Mouse (Mus musculus) heart, embryonic 12.5 days (tissue): ENCODE data around the gene Cxcl15. TPM values are rescaled to one million over a fixed set of nuclear protein-coding genes. Genes with fewer than 3 reads are reported as not detected.
"Not testable (repeated sequence)": the region's sequence is repeated elsewhere in the genome, so short reads cannot be mapped to it uniquely, and the experiment has no call there.

Experiments used
- ATAC-seq: fragments of 200-750 bp; cut with Nextera tagmentation; 2 replicates; pipeline ENCODE4 v1.8.0; 2017; ENCODE audit warnings: moderate TSS enrichment, moderate library complexity; ENCODE audit not compliant: insufficient number of reproducible peaks, low FRiP score
- H3K27ac ChIP-seq: fragments of 300-500 bp; sonication (generic); 2 replicates; pipeline ENCODE4 v1.5.1; 2016; ENCODE audit warnings: mild to moderate bottlenecking, moderate library complexity; ENCODE audit not compliant: poor library complexity, severe bottlenecking
- H3K27me3 ChIP-seq: fragments of 300-500 bp; sonication (generic); replicated peaks from 2 replicates; pipeline ENCODE4 v1.6.1; 2016; ENCODE audit warnings: mild to moderate bottlenecking, moderate library complexity
- H3K36me3 ChIP-seq: fragments of 300-500 bp; sonication (generic); 2 replicates; pipeline ENCODE4 v1.6.1; 2016; ENCODE audit warnings: mild to moderate bottlenecking, moderate library complexity
- H3K4me1 ChIP-seq: fragments of 300-500 bp; sonication (generic); replicated peaks from 2 replicates; pipeline ENCODE4 v1.6.1; 2016; ENCODE audit warnings: mild to moderate bottlenecking
- H3K4me2 ChIP-seq: fragments of 300-500 bp; sonication (generic); 2 replicates; pipeline ENCODE4 v1.6.1; 2016; ENCODE audit warnings: mild to moderate bottlenecking, moderate library complexity
- H3K4me3 ChIP-seq: fragments of 300-500 bp; sonication (generic); 2 replicates; pipeline ENCODE4 v1.5.1; 2016; ENCODE audit warnings: mild to moderate bottlenecking
- H3K9ac ChIP-seq: fragments of 300-500 bp; sonication (generic); 2 replicates; pipeline ENCODE4 v1.6.1; 2016; ENCODE audit warnings: mild to moderate bottlenecking, moderate library complexity
- H3K9me3 ChIP-seq: fragments of 300-500 bp; sonication (generic); replicated peaks from 2 replicates; pipeline ENCODE4 v1.6.1; 2016; ENCODE audit warnings: mild to moderate bottlenecking, moderate library complexity
- WGBS: fragments of 180-500 bp; shearing (Covaris S2); methylation state at CpG from one replicate; pipeline ENCODE4 v1.1.7; 2016; 5-methylcytosine and 5-hydroxymethylcytosine counted together
- polyA plus RNA-seq: library from polyadenylated mRNA; unstranded; fragments of >200 nt; fragmentation: Nextera tagmentation; extraction: Ambion mirVana; gene quantifications from 2 replicates; pipeline ENCODE4 v1.2.1, GENCODE M21; 2016

Cxcl15 gene
- polyA plus RNA-seq, 1 experiment from 2014 or later = not detected

DNA sequence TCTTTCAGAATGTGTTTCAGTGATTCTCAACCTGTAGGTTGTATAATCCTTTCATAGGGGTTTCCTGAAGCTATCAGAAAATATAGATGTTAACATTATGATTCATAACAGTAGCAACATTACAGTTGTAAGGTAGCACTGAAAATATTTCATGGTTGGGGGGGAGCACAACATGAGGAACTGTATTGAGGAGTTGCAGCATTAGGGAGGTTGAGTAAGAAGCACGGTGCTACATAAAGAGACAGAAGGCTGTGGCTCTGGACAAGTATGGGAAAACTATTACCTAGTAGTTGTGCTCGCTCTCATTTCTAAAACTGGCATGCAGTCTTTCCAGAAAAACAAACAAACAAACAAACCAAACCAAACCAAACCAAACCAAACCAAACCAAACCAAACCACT, 1.1 kb downstream of the Cxcl15 start:
- H3K9ac ChIP-seq, H3K27me3 ChIP-seq, H3K4me2 ChIP-seq, H3K4me3 ChIP-seq, H3K27ac ChIP-seq, H3K4me1 ChIP-seq, ATAC-seq, H3K9me3 ChIP-seq, H3K36me3 ChIP-seq: not testable (repeated sequence)
- WGBS = 82% methylated on average over 2 of the region's 2 CpGs

DNA sequence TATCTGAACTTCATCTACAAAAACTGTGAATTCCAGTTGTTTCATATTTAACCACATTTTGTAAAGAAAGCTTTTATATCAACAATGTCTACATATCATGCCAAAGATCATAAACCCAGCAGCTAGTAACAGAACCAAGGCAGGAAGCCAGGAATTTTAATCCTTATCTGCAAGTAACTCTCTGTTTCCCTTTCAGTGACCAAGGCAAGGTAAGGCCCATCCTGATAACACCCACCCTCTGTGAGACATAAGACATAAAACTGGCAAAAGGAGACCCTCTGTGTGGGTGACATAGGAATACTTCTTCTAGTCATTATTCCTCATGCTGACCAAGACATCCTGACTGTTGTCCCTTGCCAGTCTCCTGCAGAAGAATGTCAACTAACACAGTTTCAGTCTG, 10.2 kb downstream of the Cxcl15 start:
- no peak overlapping the region for H3K9ac ChIP-seq
- no peaks in the 10 kb centered on the region for H3K27me3 ChIP-seq
- no peaks in the 10 kb centered on the region for H3K9me3 ChIP-seq
- ATAC-seq = no peak
- no peaks in the 10 kb centered on the region for H3K4me1 ChIP-seq
- no peak overlapping the region for H3K4me3 ChIP-seq
- H3K4me2 ChIP-seq = no peak overlapping the region
- no peaks in the 10 kb centered on the region for H3K36me3 ChIP-seq
- no peak overlapping the region for H3K27ac ChIP-seq

DNA sequence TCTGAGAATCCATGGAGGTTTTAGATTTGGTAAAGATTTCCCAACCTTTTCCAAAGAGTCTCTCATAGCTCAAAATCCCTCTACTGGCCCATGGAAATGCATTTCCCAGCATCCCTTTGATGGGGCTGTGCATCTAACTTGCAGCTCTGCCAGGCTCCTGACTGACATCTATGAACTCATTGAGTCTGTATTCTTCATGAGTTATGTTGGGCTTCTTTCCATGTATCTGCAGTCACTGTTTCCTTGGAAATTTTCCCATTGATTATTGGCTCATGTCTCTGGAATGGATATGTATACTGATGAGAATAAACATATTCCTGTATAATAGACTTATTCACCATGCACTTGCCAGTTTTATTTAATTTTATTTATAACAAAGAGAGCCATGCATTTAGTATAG, 11.7 kb downstream of the Cxcl15 start:
- Histone ChIP-seq H3K27ac (no peak overlapping the region), H3K4me1 (no peaks in the 10 kb centered on the region), H3K36me3 (no peaks in the 10 kb centered on the region), H3K9me3 (no peaks in the 10 kb centered on the region), H3K4me3 (no peak overlapping the region), H3K9ac (no peak overlapping the region), H3K27me3 (no peaks in the 10 kb centered on the region), H3K4me2 (no peak overlapping the region)
- ATAC-seq = no peak

DNA sequence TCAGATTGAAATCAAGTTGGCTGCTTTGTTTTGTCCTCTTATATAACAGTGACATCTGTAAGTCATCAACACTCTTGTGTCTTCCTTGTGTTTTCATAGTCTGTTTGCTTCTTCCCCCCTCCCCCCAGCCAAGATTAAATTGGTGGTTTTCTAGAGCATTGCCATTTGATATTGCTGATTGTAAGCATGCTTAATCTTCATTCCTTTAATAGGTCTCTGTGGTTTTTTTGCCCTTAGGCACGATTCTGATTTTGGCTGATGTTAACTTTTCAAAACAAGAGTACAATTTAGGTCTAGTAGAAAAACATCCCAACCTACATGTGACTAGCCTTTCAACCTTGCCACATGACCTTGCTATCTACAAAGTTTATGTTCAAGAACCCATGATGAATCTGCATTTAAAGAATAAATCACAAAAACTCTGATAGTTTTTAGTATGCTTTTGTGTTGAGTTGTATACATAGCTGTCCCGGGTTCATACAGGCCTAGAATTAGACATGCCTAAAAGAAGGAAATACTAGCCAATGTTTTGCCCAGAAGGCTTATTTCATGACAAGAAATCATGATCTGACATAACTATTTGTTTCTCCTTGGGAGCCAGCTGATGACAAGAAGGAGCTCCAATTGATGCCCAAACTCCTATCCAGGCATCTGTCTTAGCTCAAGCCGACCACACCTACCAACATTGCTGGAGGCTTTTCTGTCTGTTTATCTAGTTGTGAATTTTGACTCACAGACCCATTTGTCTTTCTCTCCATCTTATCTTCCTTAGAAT, 13.0 kb downstream of the Cxcl15 start:
- H3K4me1 ChIP-seq = no peaks in the 10 kb centered on the region
- no peak overlapping the region for H3K27ac ChIP-seq
- no peaks in the 10 kb centered on the region for H3K36me3 ChIP-seq
- ATAC-seq = no peak
- H3K27me3 ChIP-seq = no peaks in the 10 kb centered on the region
- no peak overlapping the region for H3K4me3 ChIP-seq
- 74% methylated on average over 3 of the region's 3 CpGs for WGBS
- no peak overlapping the region for H3K4me2 ChIP-seq
- no peaks in the 10 kb centered on the region for H3K9me3 ChIP-seq
- H3K9ac ChIP-seq = no peak overlapping the region

DNA sequence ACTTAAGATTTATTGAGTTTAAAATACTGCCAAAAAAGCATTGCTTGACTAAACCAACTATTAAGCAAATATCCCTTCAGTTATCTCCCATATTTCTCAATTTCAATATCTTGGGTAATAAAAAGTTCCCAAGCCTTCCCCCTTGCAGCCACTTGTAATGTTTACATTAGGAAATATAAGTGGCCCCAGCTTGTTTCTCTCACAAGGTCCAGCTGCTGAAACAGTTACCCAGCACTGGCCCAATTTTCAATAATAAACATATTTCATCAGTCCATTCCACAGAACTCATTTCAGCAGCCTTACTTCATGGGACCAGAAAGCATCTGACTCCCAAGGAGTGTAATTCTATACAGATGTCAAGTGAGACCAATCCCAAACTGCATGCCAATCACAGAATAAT, 25.4 kb downstream of the Cxcl15 start:
- Histone ChIP-seq H3K4me1 (no peaks in the 10 kb centered on the region), H3K36me3 (no peaks in the 10 kb centered on the region), H3K4me3 (no peak overlapping the region), H3K4me2 (no peak overlapping the region), H3K9me3 (no peaks in the 10 kb centered on the region), H3K27ac (no peak overlapping the region), H3K27me3 (no peaks in the 10 kb centered on the region), H3K9ac (no peak overlapping the region)
- ATAC-seq = no peak

DNA sequence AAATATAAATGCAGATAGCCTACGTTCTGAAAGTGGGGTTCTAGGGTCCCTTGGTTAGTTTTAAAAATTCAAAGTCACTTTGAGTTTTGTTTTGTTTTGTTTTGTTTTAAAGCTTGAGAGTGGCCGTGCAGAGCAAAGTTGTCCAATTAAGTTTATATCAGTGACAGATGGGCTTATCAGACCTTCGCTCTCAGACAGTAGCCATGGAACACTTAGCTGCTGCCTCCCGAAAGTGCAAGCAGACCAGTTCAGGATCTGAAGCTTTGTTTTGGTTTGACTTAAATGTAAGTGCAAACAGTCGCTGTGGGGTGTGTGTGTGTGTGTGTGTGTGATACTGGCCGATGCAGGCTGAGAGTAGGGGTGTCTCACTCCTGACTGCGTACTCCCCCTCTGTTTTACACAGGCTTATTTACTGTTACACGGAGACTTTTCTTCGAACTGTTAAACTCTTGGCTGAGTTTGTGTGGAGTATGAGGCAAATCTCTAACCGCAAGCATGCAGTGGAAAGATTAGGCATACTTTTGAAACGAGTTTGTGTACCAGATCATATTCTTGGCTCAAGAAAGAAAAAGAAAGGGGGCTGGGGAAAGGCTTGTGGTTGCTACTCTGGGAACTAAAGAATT, 37.9 kb downstream of the Cxcl15 start:
- H3K36me3 ChIP-seq = no peaks in the 10 kb centered on the region
- 40% methylated on average over 11 of the region's 11 CpGs for WGBS
- H3K4me2 ChIP-seq = peak overlapping the region; percentile 11
- no peaks in the 10 kb centered on the region for H3K27me3 ChIP-seq
- no peak overlapping the region for H3K9ac ChIP-seq
- no peak overlapping the region for H3K27ac ChIP-seq
- no peaks in the 10 kb centered on the region for H3K9me3 ChIP-seq
- 0 out of 2 replicates have a peak, but pooled peaks cover 5% of the 10 kb centered on the region for H3K4me1 ChIP-seq
- H3K4me3 ChIP-seq = no peak overlapping the region
- no peak for ATAC-seq

DNA sequence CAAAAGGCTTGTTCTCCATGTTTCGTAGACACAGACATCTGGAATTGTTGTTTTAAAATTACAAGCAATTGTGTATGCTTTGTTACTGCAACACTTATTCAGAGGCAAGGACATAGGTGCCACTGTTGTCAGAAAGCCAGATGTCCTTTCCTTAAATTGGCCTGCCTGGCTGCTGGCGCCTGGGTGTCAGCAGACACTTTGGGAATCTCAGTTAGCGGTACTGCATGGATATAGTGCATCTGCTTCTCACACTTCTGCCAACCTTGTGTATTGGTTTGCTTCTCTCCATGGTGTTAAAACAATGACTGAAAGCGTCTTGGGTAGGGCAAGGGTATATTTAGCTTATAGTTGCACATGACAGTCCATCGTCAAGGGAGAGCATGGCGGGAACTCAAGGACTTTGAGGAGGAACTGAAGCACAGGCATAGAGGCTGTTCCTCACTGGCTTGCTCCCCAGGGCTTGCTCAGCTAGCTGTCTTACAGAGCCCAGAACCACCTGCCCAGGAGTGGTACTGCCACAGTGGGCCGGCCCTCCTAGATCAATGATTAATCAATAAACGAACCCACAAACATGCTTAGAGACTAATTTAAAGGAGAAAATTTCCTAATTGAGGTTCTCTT, 38.5 kb downstream of the Cxcl15 start:
- Histone ChIP-seq H3K4me1 (0 out of 2 replicates have a peak, but pooled peaks cover 5% of the 10 kb centered on the region), H3K36me3 (no peaks in the 10 kb centered on the region), H3K27ac (no peak overlapping the region), H3K9ac (no peak overlapping the region), H3K4me3 (no peak overlapping the region), H3K9me3 (no peaks in the 10 kb centered on the region), H3K27me3 (no peaks in the 10 kb centered on the region), H3K4me2 (no peak overlapping the region)
- no peak for ATAC-seq
- WGBS = 77% methylated on average over 8 of the region's 8 CpGs

DNA sequence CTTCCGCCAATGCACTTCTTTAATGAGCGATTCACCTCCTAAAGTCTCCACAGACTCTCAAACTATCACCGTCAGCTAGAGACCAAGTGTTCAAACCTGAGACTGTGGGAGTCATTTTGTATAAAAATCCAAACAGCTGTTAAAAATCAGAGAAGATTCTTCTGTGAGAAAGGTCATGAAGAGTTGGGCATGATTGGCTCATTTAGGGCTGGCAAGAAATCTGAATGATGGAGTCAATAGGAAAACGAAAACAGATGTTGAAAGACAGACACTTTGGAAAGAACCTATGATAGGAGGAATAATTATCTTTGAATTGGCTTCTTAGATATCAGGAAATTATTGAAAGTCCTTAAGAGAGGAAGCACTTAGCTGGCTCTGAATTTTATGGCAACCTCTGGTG, 40.1 kb downstream of the Cxcl15 start:
- no peaks in the 10 kb centered on the region for H3K9me3 ChIP-seq
- whole genome bisulfite sequencing = 81% methylated on average over 4 of the region's 4 CpGs
- no peak overlapping the region for H3K4me2 ChIP-seq
- H3K27me3 ChIP-seq = no peaks in the 10 kb centered on the region
- no peak overlapping the region for H3K4me3 ChIP-seq
- H3K4me1 ChIP-seq = 0 out of 2 replicates have a peak, but pooled peaks cover 5% of the 10 kb centered on the region
- no peak for ATAC-seq
- no peaks in the 10 kb centered on the region for H3K36me3 ChIP-seq
- H3K9ac ChIP-seq = no peak overlapping the region
- H3K27ac ChIP-seq = no peak overlapping the region

DNA sequence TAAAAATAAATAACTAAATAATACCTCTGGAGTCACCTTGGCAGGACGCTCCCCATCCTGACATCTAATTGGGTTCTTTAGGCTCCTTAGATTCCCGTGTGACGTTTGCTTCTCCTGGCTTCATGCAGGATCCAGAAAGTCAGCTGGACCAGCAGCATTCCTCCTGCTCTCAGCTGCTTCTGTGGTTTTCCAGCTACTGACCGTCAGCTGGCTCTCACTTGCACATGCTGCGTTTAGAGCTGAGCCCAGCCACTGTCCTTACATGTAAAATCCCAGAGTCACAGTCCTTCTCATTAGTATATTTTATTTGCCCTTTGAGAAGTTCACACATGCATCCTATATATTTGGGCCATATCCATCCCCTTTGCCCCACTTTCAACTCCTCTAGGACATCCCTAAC, 44.2 kb downstream of the Cxcl15 start:
- no peak overlapping the region for H3K4me2 ChIP-seq
- no peaks in the 10 kb centered on the region; the same call in 1 of the 2 replicates for H3K9me3 ChIP-seq
- H3K27ac ChIP-seq = no peak overlapping the region
- WGBS = 69% methylated on average over 5 of the region's 5 CpGs
- no peak for ATAC-seq
- no peaks in the 10 kb centered on the region for H3K4me1 ChIP-seq
- no peaks in the 10 kb centered on the region for H3K36me3 ChIP-seq
- H3K27me3 ChIP-seq = no peaks in the 10 kb centered on the region
- H3K9ac ChIP-seq = no peak overlapping the region
- H3K4me3 ChIP-seq = no peak overlapping the region

DNA sequence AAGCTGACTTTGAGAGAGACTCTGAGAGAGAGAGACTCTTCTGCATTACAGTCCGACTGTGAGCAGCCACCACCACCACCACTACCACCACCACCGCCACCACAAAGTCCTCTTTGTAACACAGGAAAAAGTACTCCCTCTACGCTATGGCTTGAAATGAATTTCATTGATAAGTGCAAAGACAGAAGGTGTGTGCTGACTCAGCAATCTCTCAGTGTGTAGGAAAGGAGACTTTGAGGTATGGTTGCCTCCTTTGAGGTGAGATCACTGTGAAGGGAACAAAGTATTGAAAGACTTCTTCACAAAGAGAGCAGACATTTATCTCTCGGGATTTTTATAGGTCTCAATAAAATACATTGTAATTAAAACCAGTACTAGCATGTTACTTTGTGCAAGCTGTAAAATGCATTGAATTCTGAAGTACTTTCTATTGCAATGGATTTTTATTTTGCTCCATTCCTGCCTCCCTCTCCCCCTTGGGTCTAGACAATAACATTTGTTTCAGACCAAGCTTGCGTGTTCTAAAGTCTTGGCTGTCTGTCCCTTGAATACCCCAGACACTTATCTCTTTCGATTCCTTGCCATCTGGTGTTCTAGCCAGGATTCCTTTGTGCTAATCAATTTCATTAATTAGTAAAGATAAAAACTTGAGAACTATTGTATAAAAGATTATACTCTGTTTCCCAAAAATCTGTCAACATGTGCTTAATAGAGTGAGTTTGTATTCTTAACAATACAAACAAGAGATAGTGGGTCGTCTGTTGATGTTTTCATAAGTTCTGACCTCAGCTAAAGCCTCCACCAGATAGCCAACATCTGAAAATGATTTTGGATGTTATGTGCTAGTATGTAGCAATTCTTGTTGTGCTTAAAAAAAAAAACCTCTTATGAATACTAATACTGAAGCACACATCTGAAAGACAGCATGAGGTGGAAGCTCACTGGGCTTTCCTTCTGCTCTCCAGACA, 46.9 kb downstream of the Cxcl15 start:
- WGBS = 58% methylated on average over 7 of the region's 7 CpGs
- Histone ChIP-seq H3K27ac (no peak overlapping the region), H3K4me1 (no peaks in the 10 kb centered on the region), H3K4me3 (no peak overlapping the region), H3K36me3 (no peaks in the 10 kb centered on the region), H3K9me3 (no peaks in the 10 kb centered on the region; the same call in 1 of the 2 replicates), H3K27me3 (no peaks in the 10 kb centered on the region), H3K9ac (no peak overlapping the region), H3K4me2 (no peak overlapping the region)
- no peak for ATAC-seq

DNA sequence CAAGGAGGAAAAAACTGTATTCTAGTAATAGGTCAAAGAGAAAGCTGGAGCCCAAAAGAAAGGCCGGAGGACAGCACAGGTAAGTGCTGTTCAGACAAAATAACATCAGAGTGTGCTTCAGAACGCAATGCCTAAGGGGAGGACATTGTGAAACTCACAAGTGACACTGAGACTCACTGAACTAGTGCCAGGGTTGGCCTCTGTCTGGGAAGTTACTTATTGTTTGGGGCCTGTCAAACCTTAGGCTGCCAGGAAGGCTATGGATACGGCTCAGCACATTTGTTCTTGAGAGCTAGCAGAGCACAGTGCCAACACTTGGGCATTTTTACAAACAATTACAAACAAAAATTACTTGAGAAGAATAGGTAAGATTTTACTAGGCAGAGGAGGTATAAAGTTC, 49.6 kb downstream of the Cxcl15 start:
- WGBS = 76% methylated on average over 3 of the region's 3 CpGs
- no peak for ATAC-seq
- Histone ChIP-seq H3K4me2 (no peak overlapping the region), H3K4me3 (no peak overlapping the region), H3K4me1 (no peaks in the 10 kb centered on the region), H3K27ac (no peak overlapping the region), H3K36me3 (no peaks in the 10 kb centered on the region), H3K9me3 (no peaks in the 10 kb centered on the region; the same call in 1 of the 2 replicates), H3K9ac (no peak overlapping the region), H3K27me3 (no peaks in the 10 kb centered on the region)
